ENCODE assay signal across 30 mouse cellular contexts in the genomic region with DNA sequence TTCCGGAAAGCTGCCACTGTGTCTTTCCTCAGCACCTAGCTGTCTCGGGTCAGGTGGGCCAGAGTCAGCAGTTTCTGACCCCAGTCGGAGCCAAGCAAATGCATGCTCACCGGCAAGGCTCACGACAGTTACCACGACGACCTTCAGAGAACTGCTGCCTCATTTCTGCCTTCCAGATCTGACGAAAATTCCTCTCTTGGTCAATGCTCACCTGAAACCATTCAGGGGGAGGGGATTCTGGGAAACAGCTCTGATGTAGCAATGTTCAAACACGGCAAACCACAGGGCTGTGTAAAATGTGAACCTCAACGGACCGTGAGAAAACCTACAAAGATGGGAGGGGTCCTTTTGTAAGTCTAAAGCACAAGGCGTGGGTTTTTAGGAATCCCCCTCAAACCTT. TPM values are rescaled to one million over a fixed set of nuclear protein-coding genes. Genes with fewer than 3 reads are reported as not detected.
DNase-seq lines count a peak whose midpoint lies in the region; ATAC-seq lines count a peak whose summit lies in the region.
"Had no signal": no experiment of that assay in that cellular context is flagged by ENCODE, and none has a peak within 500 bp of the region (broad histone marks: within the 10 kb centered on the region; RNA-seq: fewer than 3 reads in every experiment).

No protein-coding gene starts in this region.

- H3K36me3 ChIP-seq in liver, embryonic 12.5 days, result no peaks in the 10 kb centered on the region
- H3K36me3 ChIP-seq: embryonic facial prominence, embryonic 15.5 days; heart, embryonic 10.5 days; hindbrain, embryonic 10.5 days; limb, embryonic 13.5 days; midbrain, embryonic 13.5 days; neural tube, embryonic 13.5 days had no signal

- DNase-seq in liver (no peak), ZHBTc4 (ENCODE audit: low read depth, low spot score) (peak; percentile 56)
- DNase-seq in gastrocnemius, adult 18-20 months (ENCODE audit: low spot score), result no peak
- no peak for DNase-seq in layer of hippocampus, adult 8-10 months (ENCODE audit: low spot score in 2 of 2)
- no peak for DNase-seq in left cerebral cortex, postnatal 4 days
- DNase-seq: adrenal gland, postnatal 25 days; cerebellum, adult 9-11 months; gastrocnemius, postnatal 10 days; kidney, adult 18-20 months; lung, adult 18-20 months; lung, postnatal 14 days; right cerebral cortex, adult 18-20 months; right cerebral cortex, postnatal 4 days; thymus, adult 18-20 months had no signal

- no peaks in the 10 kb centered on the region for H3K27me3 ChIP-seq in liver, embryonic 12.5 days (replicated peaks)
- H3K27me3 ChIP-seq: embryonic facial prominence, embryonic 15.5 days; limb, embryonic 13.5 days; megakaryocyte, embryonic 14.5 days; midbrain, embryonic 13.5 days; neural tube, embryonic 13.5 days had no signal

- WGBS in liver, embryonic 12.5 days (ENCODE audit: insufficient replicate concordance), result 62% methylated on average over 12 of the region's 12 CpGs

- H3K4me1 ChIP-seq in liver, embryonic 12.5 days, result peaks cover 58% of the 10 kb centered on the region
- H3K4me1 ChIP-seq: embryonic facial prominence, embryonic 15.5 days; limb, embryonic 13.5 days; midbrain, embryonic 13.5 days had no signal

- H3K4me2 ChIP-seq in liver, embryonic 12.5 days, result no peak overlapping the region
- H3K4me2 ChIP-seq: embryonic facial prominence, embryonic 15.5 days; limb, embryonic 13.5 days; midbrain, embryonic 13.5 days; neural tube, embryonic 13.5 days had no signal

- H3K9ac ChIP-seq in liver, embryonic 12.5 days, result 0 out of 2 replicates have a peak overlapping the region, but pooled peaks have one; percentile 15
- H3K9ac ChIP-seq: embryonic facial prominence, embryonic 15.5 days; limb, embryonic 13.5 days; midbrain, embryonic 13.5 days; neural tube, embryonic 13.5 days had no signal

- no peaks in the 10 kb centered on the region for H3K9me3 ChIP-seq in liver, embryonic 12.5 days (replicated peaks)
- H3K9me3 ChIP-seq: embryonic facial prominence, embryonic 15.5 days; heart, embryonic 10.5 days; hindbrain, embryonic 10.5 days; megakaryocyte, embryonic 14.5 days; midbrain, embryonic 13.5 days had no signal

- H3K27ac ChIP-seq in liver, embryonic 12.5 days, result no peak overlapping the region
- H3K27ac ChIP-seq: embryonic facial prominence, embryonic 15.5 days; heart, embryonic 10.5 days; hindbrain, embryonic 10.5 days; hindbrain, postnatal 0 days; kidney, postnatal 0 days; limb, embryonic 13.5 days; midbrain, embryonic 13.5 days; neural tube, embryonic 13.5 days had no signal

- intact Hi-C loops in left cerebral cortex, postnatal 4 days (cut with DNase I), result no loop called here

- H3K4me3 ChIP-seq in liver, embryonic 12.5 days, result no peak overlapping the region
- H3K4me3 ChIP-seq: embryonic facial prominence, embryonic 15.5 days; heart, embryonic 10.5 days; hindbrain, embryonic 10.5 days; limb, embryonic 13.5 days; megakaryocyte, embryonic 14.5 days; midbrain, embryonic 13.5 days; neural tube, embryonic 13.5 days had no signal

- ATAC-seq in liver, embryonic 12.5 days, result no peak
- ATAC-seq in CD4-positive, CD25-positive, alpha-beta regulatory T cell, adult 4 months, result peak; percentile 42
- ATAC-seq in megakaryocyte, adult 5-6 weeks (ENCODE audit: poor library complexity, severe bottlenecking), result peak; percentile 65
- ATAC-seq: forebrain, embryonic 14.5 days; hindbrain, postnatal 0 days; midbrain, embryonic 13.5 days had no signal

RNA-seq across cellular contexts. Expression of a gene that starts 1.3 kb away (rescaled TPM):
- 0.05 TPM in 1 of 2 replicates, not detected in the other for polyA plus RNA-seq in liver, embryonic 12.5 days (2016; fragmentation: Nextera tagmentation; extraction: Ambion mirVana)
- 100 to 1,000 TPM in 1 of 2 experiments, 10 to 100 TPM in 1; 93.9 to 121 TPM for polyA plus RNA-seq in CD4-positive, CD25-positive, alpha-beta regulatory T cell, adult 4 months (2017; shearing (Covaris generic))
- not detected in 2 replicates for total RNA-seq in megakaryocyte, adult 5-6 weeks (2015)
- not detected in 2 replicates for total RNA-seq in megakaryocyte, adult 5-6 weeks (2017)
- total RNA-seq in gastrocnemius, adult 18-20 months (2021), result not detected
- not detected for total RNA-seq in layer of hippocampus, adult 8-10 months (2022)
- total RNA-seq in left cerebral cortex, postnatal 4 days (2021), result not detected
- total RNA-seq: common myeloid progenitor, adult 5-6 weeks; gastrocnemius, postnatal 10 days; granulocyte monocyte progenitor cell, adult 5-6 weeks; hindbrain, postnatal 0 days; layer of hippocampus, postnatal 25 days had no signal
- polyA plus RNA-seq: forebrain, embryonic 14.5 days; heart, embryonic 10.5 days; hindbrain, embryonic 10.5 days; hindbrain, postnatal 0 days; kidney, postnatal 0 days; midbrain, embryonic 13.5 days; neural tube, embryonic 13.5 days had no signal

RNA-seq across cellular contexts. Expression of a gene that starts 41.8 kb away (rescaled TPM):
- polyA plus RNA-seq in liver, embryonic 12.5 days (2016; fragmentation: Nextera tagmentation; extraction: Ambion mirVana), result 9.3 and 10.0 TPM in 2 replicates
- 10 to 100 TPM; 68.5 to 94.4 TPM for polyA plus RNA-seq in CD4-positive, CD25-positive, alpha-beta regulatory T cell, adult 4 months (2017; shearing (Covaris generic))
- total RNA-seq in megakaryocyte, adult 5-6 weeks (2015), result 57.1 and 60.2 TPM in 2 replicates
- total RNA-seq in megakaryocyte, adult 5-6 weeks (2017), result 71.2 and 88.8 TPM in 2 replicates
- total RNA-seq in gastrocnemius, adult 18-20 months (2021), result 10 to 100 TPM; 68.4 to 69.8 TPM
- 100 to 1,000 TPM; 130 to 145 (median 134) TPM for total RNA-seq in layer of hippocampus, adult 8-10 months (2022)
- total RNA-seq in left cerebral cortex, postnatal 4 days (2021), result 100 to 1,000 TPM; 144 to 146 TPM
